Mouse (Mus musculus) myocyte (in vitro differentiated cells): Measurements from ENCODE around the gene Msh5.
"Not testable (repeated sequence)": the region's sequence is repeated elsewhere in the genome, so short reads cannot be mapped to it uniquely, and the experiment has no call there.

ENCODE experiments used
- CEBPB ChIP-seq: IDR thresholded peaks from 2 replicates; pipeline ENCODE4 v1.6.1; 2011; ENCODE audit warnings: mild to moderate bottlenecking, moderate library complexity; ENCODE audit not compliant: poor library complexity, insufficient read depth, severe bottlenecking
- E2F4 ChIP-seq: IDR thresholded peaks from one replicate; pipeline ENCODE4 v1.6.1; 2011; ENCODE audit warnings: mild to moderate bottlenecking, control low read depth, moderate library complexity; ENCODE audit not compliant: insufficient read depth
- MAX ChIP-seq: IDR thresholded peaks from one replicate; pipeline ENCODE4 v1.6.1; 2011; ENCODE audit warnings: low read depth, mild to moderate bottlenecking, control low read depth
- MYOD1 ChIP-seq, 3 experiments: IDR thresholded peaks; one replicate each; pipeline ENCODE4 v1.6.1; 2011; ENCODE audit warnings: control low read depth in 2 of 3, low read depth in 2 of 3, mild to moderate bottlenecking in 2 of 3, moderate library complexity in 1 of 3; ENCODE audit not compliant: insufficient read length in 2 of 3, control insufficient read depth in 1 of 3
- MYOG ChIP-seq, 3 experiments: IDR thresholded peaks; one replicate each; pipeline ENCODE4 v1.6.1; 2011; ENCODE audit warnings: control low read depth in 2 of 3, low read depth in 2 of 3, mild to moderate bottlenecking in 2 of 3; ENCODE audit not compliant: insufficient read length in 2 of 3, control insufficient read depth in 1 of 3, insufficient read depth in 1 of 3
- POLR2A ChIP-seq: IDR thresholded peaks from one replicate; pipeline ENCODE4 v1.6.1; 2011; ENCODE audit warnings: low read depth, mild to moderate bottlenecking, control low read depth, moderate library complexity; ENCODE audit not compliant: insufficient read length
- POLR2AphosphoS2 ChIP-seq: IDR thresholded peaks from one replicate; pipeline ENCODE4 v1.6.1; 2011; ENCODE audit warnings: low read depth, control low read depth; ENCODE audit not compliant: insufficient read length
- REST ChIP-seq: IDR thresholded peaks from one replicate; pipeline ENCODE4 v1.6.1; 2011; ENCODE audit warnings: mild to moderate bottlenecking, control low read depth, moderate library complexity; ENCODE audit not compliant: insufficient read depth, insufficient read length
- SRF ChIP-seq: IDR thresholded peaks from one replicate; pipeline ENCODE4 v1.6.1; 2011; ENCODE audit warnings: low read depth; ENCODE audit not compliant: control insufficient read depth, insufficient read length
- TCF12 ChIP-seq: IDR thresholded peaks from one replicate; pipeline ENCODE4 v1.6.1; 2011; ENCODE audit warnings: mild to moderate bottlenecking, control low read depth; ENCODE audit not compliant: poor library complexity, insufficient read depth, severe bottlenecking
- USF1 ChIP-seq: IDR thresholded peaks from one replicate; pipeline ENCODE4 v1.6.1; 2011; ENCODE audit warnings: low read depth, mild to moderate bottlenecking, control low read depth, moderate library complexity

DNA sequence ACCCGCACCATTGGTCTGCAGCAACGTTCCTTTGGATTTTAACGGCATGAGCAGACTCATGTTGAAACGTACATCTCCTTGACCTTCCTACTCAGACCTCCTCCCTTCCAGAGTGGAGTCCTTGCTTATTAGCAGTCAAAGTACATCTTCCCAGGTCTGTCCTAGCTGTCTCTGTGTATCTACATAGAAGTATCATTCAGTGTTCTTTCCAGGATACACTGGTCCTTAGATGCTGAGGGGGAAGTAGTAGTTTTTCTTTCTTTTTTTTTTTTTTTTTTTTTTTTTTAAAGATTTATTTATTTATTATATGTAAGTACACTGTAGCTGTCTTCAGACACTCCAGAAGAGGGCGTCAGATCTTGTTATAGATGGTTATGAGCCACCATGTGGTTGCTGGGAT lies 40.6 kb downstream of the Msh5 start:
- TF ChIP-seq USF1; MYOD1 (IDR thresholded peaks at IDR 0.05; ENCODE audit: control insufficient read depth in 1 of 3, insufficient read length in 2 of 3, low read depth in 2 of 3); MAX; POLR2A; MYOG (IDR thresholded peaks at IDR 0.05; ENCODE audit: control insufficient read depth in 1 of 3, insufficient read depth in 1 of 3, insufficient read length in 2 of 3, low read depth in 2 of 3); TCF12; E2F4; SRF; POLR2AphosphoS2; CEBPB; REST: not testable (repeated sequence)
